Mouse (Mus musculus) inflammation-experienced regulatory T-cells (primary cell): ENCODE results near the gene Mepce. TPM values are rescaled to one million over a fixed set of nuclear protein-coding genes. Genes with fewer than 3 reads are reported as not detected.

Experiments
- polyA plus RNA-seq, 2 experiments: library from polyadenylated mRNA; unstranded; fragments of 100-300 nt; shearing (Covaris generic); gene quantifications; one replicate each; pipeline ENCODE4 v1.2.1; 2017

Gene Mepce
- polyA plus RNA-seq: 10 to 100 TPM; 34.7 to 39.4 TPM

DNA sequence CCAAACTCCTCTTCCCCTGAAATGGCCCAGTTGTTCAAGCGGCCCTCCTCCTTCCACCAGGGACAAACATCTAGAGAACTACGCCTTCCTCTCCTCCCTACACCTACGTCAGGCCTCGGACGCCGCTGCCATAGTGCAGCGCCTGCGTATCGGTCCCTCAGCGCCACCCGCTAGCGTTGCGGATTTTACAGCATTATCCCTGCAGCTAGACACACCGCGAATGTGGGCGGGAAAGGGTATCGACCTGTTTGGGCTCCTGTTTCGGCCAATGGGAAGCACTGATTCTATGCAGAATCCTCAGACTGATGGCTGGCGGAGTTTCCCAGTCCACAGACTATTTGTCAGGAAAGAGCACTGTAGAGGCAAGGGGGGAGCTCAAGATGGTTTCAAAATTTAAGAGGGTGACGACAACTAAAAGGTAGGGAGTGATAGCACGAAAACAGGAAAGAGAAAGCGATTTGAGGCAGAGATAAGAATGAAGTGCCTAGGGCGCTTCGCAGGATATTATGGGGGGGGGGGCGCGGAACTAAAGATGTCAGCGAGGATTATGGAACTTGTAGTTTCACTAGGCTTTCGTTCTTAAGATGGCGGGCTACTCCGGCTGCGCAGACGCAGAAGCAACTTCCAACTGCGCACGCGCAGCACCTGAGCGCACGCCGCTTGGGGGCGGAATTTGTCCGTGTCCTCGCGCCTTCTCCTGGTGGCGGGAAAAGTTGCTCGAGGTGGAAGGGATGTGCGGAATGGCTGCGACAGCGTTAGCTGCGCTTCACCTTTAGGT, at the start of gene Mepce, which contains the start of gene Zcwpw1:
Gene Mepce (minus strand): TSS at position 505 of the 778 bp plus-strand sequence.
Gene Zcwpw1 (plus strand): TSS at position 648 of the 778 bp plus-strand sequence.

DNA sequence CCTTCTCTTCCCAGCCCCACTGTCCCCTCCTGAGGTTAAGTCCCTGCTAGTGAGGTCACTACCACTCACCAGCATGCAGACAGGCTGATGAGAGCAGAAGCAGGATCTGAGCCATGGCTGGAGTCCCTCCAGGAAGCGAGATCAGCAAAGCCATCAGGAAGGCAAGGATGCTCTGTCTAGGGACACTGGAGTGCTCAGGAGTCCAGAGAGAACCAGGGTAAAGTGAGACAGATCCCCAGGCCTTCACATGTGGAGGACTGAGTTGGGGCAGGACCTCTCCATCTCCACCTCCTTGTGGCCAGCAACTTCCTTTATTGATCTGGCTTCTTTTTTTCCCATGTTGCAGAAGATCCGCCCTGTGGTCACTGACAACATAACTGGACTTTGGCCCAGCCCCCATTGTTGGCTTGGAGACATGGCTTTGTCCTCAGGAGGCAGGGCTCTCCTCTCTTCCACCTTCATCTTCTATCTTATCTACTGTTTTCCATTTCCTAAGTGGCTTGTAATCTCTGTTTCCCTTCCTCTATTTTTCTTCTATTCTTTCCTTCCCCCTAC, 48.6 kb upstream of the Mepce start, which contains the start of gene Pilra:
Gene Pilra (minus strand): TSS at position 316 of the 555 bp plus-strand sequence.

DNA sequence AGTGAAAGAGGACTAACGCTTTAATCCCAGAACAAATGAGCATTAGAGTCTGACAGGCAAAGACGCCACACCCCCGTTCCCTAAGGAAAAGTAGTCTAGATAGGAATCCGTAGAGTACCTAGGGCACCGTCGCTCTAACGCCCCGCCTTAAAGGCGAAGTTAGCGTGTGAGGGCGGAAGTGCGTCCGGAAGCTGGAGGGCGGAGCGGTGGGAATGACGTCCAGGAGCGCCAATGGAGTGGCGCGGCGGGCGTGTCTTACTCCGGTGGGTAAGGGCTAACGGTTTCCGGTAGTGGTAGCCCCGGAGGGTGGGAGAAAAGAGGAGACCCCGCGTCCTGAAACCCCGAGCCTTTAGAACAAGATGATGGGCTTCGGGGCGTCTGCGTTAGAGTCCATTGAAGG, 8.8 kb downstream of the Mepce start, which contains the start of gene Ppp1r35:
Gene Ppp1r35 (plus strand): TSS at position 215 of the 400 bp plus-strand sequence.

DNA sequence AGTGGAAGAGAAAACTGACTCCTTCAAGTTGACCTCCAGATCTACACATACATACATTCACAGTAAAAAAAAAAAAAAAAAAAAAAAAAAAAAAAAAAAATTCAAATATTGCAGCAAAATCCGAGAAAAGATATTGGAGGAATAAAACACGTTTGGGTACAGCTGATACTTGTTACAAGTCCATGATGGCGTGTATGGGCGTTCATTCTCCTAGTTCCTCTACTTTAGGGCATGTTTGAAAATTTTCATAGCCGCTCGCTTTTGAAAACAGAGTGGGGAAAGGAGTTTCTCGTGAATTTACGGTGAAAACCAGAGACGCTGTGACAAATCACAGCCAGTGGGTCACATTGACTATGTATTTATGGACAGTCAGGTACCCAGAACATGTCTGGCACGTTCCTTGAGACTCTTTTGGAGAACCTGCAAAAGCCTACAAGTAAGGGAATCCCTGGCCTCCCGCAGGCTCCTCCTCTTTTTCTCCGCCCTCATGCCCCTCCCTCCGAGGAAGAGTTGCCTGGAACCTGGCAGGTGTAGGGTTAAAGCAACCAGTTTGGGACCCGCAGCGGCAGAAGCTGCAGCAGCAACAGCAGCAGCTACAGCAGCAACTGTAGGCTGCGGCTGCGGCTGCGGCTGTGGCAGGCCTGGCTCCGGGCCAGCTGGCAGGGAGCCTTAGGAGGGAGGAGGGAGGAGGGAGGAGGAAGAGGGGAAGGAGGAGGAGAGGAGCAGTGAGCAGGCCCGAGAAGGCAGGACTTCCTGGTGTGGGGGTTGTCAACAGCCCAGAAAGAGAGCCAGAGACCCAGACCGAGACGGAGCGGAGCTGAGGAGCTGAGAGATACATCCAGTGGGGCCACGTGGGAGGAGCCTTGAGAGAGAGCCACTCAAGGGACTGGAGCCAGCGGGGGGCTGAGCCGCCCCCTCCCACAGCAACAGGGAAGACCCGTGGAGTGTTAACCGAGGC, 42.0 kb downstream of the Mepce start, which contains the start of gene Tsc22d4:
Gene Tsc22d4 (plus strand): TSS at position 517 of the 958 bp plus-strand sequence.

DNA sequence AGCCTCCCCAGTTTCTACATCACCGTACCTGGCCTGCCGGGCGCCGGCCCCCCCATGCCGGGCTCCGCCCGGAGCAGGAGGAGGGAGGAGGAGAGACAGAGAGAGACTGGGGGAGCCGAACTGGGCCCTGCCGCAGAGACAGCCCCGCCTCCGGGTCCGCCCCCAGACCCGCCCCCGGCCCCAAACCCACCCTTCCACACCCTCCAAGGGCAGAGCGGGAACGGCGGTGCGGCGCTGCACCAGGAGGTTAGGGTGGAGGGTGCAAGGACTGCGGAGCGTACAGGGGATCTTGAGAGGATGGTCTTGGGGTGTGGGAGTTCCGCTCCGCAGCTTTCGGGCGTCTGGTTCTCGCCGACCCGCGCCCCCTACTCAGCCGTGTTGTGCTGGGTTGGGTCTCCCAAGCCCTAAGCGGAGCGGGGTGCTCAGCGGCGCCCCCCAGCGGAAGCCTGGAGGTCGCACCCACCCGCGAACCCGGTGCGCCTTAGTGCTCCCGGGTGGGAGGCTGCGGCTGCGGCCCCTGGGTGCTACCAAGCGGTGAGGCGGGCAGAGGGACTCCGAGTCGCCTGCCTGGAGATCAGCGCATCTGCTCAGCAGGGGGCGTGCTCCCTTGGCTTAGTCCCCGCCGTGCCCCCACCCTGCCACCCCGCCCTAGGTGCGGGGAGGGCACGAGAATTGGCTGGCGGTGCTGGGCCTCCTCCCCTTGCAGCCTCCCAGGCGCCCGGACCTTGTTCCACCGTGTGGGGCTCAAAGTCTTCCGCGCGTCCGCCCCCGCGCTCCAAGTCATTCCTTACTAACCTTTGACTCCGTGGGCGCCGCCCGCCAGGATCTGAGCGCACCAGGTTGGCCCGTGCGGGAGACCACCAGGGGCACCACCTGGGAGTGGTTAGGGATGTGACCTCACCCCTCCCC, 46.2 kb downstream of the Mepce start, which contains the start of gene Nyap1:
Gene Nyap1 (minus strand): TSS at position 585 of the 909 bp plus-strand sequence.

Other genes starting within 250 kb of the Mepce start
- gene Actl6b, start 234.1 kb downstream of the Mepce start, polyA plus RNA-seq: under 1 TPM in 1 of 2 experiments, not detected in 1; 0.76 TPM
- 1 to 10 TPM; 1.3 to 1.4 TPM for gene Tfr2, start 217.8 kb downstream of the Mepce start, polyA plus RNA-seq
- 10 to 100 TPM; 85.5 to 87.9 TPM for gene Mospd3, start 186.6 kb downstream of the Mepce start, polyA plus RNA-seq
- gene Pcolce, start 173.9 kb downstream of the Mepce start, polyA plus RNA-seq: 1 to 10 TPM in 1 of 2 experiments, under 1 TPM in 1; 0.69 to 1.2 TPM
- gene Fbxo24, start 158.7 kb downstream of the Mepce start, polyA plus RNA-seq: under 1 TPM; 0.33 to 0.52 TPM
- gene Lrch4, start 158.5 kb downstream of the Mepce start, polyA plus RNA-seq: 100 to 1,000 TPM; 290 to 324 TPM
- 10 to 100 TPM; 73.7 to 90.1 TPM for gene Gm20605, start 158.5 kb downstream of the Mepce start, polyA plus RNA-seq
- 100 to 1,000 TPM; 128 to 152 TPM for gene Sap25, start 146.3 kb downstream of the Mepce start, polyA plus RNA-seq
- gene Irs3, start 141.9 kb downstream of the Mepce start, polyA plus RNA-seq: under 1 TPM in 1 of 2 experiments, not detected in 1; 0.99 TPM
- 10 to 100 TPM; 24.5 to 38.9 TPM for gene Agfg2, start 102.9 kb downstream of the Mepce start, polyA plus RNA-seq
- gene Nyap1, start 46.0 kb downstream of the Mepce start, polyA plus RNA-seq: 1 to 10 TPM in 1 of 2 experiments, under 1 TPM in 1; 0.16 to 1.3 TPM
- 100 to 1,000 TPM; 338 to 405 TPM for gene Tsc22d4, start 41.9 kb downstream of the Mepce start, polyA plus RNA-seq
- 100 to 1,000 TPM; 101 to 106 TPM for gene Ppp1r35, start 8.8 kb downstream of the Mepce start, polyA plus RNA-seq
- 10 to 100 TPM; 10.4 to 23.8 TPM for gene Zcwpw1, start 143 bp upstream of the Mepce start, polyA plus RNA-seq
- gene Pilra, start 48.6 kb upstream of the Mepce start, polyA plus RNA-seq: 1 to 10 TPM in 1 of 2 experiments, under 1 TPM in 1; 0.36 to 4.3 TPM
- under 1 TPM in 1 of 2 experiments, not detected in 1; 0.56 TPM for gene Pilrb1, start 70.5 kb upstream of the Mepce start, polyA plus RNA-seq
- gene Pilrb2, start 84.2 kb upstream of the Mepce start, polyA plus RNA-seq: 1 to 10 TPM in 1 of 2 experiments, not detected in 1; 6.5 TPM
- 1 to 10 TPM in 1 of 2 experiments, under 1 TPM in 1; 0.11 to 1.0 TPM for gene Cyp3a13, start 134.0 kb upstream of the Mepce start, polyA plus RNA-seq
- gene Gjc3, start 175.4 kb upstream of the Mepce start, polyA plus RNA-seq: under 1 TPM in 1 of 2 experiments, not detected in 1; 0.04 TPM
- gene Azgp1, start 193.9 kb upstream of the Mepce start, polyA plus RNA-seq: 1 to 10 TPM in 1 of 2 experiments, under 1 TPM in 1; 0.23 to 1.0 TPM
- 1 to 10 TPM in 1 of 2 experiments, under 1 TPM in 1; 0.11 to 2.1 TPM for gene Smok3a, start 233.6 kb upstream of the Mepce start, polyA plus RNA-seq
- 1 to 10 TPM in 1 of 2 experiments, not detected in 1; 7.7 TPM for gene Smok3b, start 233.8 kb upstream of the Mepce start, polyA plus RNA-seq